Mouse (Mus musculus) ovary, postnatal 10 days (tissue): ENCODE results near the gene Rac3.

ENCODE experiments used
- DNase-seq: peaks from one replicate; pipeline ENCODE4 v3.0.0; 2022; ENCODE audit warnings: low spot score

Rac3 gene

GRCm38 (mm10) chr11:120706120-120706519 lies 15.2 kb upstream of the Rac3 start:
- DNase-seq: no peak

- no peak for DNase-seq
Observed at GRCm38 (mm10) chr11:120707225-120707624, 14.0 kb upstream of the Rac3 start.

GRCm38 (mm10) chr11:120707969-120708368 lies 13.3 kb upstream of the Rac3 start:
- DNase-seq: no peak

- DNase-seq: no peak
Observed at GRCm38 (mm10) chr11:120709551-120709950, 11.7 kb upstream of the Rac3 start.

DNA sequence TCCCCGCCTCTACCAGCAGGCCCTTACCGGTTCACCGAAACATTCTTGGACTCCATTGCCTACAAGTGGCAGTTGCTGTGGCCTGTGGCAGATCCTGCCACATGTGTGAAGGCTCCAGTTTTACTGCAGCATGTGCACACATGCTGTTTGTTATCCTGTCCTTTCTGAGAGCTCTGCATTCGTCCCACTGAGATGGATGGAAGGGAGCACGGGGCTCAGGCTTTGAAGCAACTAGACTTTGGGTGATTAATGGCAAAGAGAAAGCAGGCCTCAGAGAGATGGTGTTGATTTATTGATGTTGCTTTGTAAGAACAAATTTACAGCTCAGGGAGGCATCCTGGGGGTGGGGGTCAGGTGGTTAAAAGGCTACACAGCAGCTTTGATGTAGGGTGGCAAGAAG lies 10.6 kb upstream of the Rac3 start:
- DNase-seq: no peak

DNA sequence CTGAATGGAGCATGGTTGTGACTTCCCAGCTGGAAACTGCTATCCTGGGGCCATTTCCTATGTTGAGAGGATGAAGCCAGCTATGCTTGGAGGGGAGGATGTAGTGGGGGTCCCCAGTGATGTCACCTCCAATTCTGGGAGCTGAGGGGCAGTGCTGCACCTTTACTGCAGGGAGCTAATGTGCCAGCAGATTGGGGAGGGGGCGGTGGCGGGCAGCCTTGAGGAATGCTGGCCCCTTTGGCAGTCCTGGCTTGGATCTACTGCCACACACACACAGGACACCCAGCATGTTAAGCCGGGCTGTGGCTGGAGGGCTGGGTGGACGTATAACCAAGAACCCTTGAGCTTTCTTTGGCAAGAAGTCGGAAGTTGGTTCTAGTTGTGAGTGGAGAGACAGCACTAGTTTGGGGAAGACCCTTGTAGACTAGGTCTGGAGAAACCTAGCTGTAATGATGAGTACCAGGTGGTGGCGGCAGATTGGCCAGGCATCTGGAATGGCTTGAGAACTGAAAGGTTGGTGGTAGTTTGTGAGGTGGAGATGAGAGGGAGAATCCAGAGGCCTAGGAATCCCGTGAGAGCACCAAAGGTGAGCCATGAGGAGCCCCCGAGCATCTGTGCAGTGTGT lies 9.2 kb upstream of the Rac3 start:
- DNase-seq: no peak

DNA sequence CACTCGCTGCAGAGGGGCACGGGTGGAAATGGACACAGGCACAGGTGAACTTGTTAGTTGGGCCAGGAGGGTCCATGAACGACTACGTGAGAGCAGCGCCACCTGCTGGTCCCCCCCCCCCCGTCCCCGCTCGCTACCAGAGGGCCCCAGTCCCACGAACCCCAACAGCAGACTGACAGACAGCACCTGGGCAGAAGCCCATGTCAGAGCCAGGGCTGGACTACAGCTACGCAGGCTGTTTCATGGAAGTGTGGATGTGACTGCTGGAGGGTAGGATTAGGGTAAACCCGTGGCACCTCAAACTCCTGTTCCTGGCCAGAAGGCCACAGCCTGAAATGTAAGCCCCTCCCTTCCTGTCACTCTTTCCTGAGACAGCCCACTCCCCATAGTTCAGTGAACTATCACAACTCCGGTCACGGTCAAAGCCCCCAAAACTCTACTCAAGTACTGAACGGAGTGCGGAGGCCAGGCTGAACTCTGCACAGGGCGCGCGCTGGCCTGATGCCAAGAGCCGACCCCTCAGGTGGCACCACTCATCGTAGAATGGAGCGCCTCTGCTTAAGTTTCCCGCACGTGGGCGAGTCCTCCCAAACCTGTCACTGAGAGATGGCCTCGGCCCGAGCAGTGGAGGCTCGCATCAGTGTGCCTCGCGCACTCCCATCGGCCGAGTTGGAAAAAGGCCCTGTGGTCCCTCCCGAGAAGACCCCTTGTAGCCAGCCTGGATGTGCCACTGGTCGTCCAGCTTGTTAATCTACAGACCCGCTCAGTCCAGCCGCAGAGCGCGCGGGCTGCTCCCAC lies 8.3 kb upstream of the Rac3 start:
- peak; percentile 44 for DNase-seq

GRCm38 (mm10) chr11:120713580-120714518 lies 7.4 kb upstream of the Rac3 start, which contains the start of the genes Cenpx and Lrrc45:
Cenpx (minus strand) TSS chr11:120713738.
Lrrc45 (plus strand) TSS chr11:120713925.
- peak; percentile 87 for DNase-seq

DNA sequence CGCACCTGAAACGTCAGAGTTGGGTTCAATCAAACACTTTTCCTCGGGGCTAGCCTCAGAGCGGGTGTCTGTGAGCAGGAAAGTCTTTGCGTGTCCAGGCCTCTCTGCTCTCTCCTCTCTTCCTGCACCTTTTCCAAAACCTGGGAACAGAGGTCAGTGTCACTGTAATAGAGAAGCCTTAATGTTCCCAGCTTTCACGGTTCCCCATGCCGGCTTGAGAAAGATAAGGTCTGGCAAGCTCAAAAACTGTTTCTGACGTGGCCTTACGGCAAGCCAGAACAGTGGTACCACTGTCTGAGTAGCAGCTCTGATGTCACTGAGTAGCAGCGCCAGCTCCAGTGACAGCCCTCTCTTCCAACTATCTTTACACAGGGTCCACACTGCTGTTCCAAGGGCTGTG lies 6.7 kb upstream of the Rac3 start:
- DNase-seq: no peak

DNA sequence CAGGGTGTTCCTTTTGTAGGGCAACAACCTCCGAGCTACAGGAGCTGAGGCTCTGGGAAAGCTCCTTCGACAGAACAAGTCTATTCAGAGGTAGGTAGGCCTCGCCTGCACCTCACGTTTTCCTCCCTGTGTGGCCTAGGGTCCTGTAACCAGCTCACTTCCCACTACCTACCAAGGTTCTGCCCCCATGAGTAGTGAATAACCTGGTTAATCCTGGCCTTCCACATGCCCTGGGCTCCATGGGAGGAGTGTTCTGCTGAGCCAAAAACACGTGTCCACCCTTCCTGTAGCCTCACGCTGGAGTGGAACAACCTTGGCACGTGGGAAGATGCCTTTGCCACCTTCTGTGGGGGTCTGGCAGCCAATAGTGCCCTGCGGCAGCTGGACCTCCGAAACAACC lies 6.1 kb upstream of the Rac3 start:
- no peak for DNase-seq

GRCm38 (mm10) chr11:120719242-120719641 lies 2.0 kb upstream of the Rac3 start:
- no peak for DNase-seq

- DNase-seq: no peak
Observed at GRCm38 (mm10) chr11:120719841-120720376, 1.4 kb upstream of the Rac3 start.

- peak; percentile 83 for DNase-seq
Observed at GRCm38 (mm10) chr11:120720450-120720849, 820 bp upstream of the Rac3 start.

DNA sequence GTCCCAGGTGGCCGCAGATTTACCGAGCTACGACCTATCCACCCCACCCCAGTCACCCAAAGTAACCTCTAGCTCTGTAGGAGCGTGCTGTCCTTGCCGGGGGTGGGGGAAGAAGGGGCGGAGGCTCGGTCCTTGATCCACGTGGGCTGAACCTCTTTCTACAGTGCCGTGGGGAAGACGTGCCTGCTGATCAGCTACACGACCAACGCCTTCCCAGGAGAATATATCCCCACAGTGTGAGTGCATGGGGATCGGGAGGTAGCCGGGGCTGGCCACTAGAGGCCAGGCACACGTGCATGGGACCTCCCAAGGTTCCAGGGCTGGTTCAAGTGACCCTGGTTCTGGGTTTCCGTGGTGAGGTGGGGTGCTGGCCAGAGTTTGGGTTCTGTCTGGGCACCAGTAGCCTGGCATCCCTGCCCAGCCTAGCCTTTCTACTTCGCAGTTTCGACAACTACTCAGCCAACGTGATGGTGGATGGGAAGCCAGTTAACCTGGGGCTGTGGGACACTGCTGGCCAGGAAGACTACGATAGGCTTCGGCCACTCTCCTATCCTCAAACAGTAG lies 879 bp downstream of the Rac3 start:
- DNase-seq: no peak

DNA sequence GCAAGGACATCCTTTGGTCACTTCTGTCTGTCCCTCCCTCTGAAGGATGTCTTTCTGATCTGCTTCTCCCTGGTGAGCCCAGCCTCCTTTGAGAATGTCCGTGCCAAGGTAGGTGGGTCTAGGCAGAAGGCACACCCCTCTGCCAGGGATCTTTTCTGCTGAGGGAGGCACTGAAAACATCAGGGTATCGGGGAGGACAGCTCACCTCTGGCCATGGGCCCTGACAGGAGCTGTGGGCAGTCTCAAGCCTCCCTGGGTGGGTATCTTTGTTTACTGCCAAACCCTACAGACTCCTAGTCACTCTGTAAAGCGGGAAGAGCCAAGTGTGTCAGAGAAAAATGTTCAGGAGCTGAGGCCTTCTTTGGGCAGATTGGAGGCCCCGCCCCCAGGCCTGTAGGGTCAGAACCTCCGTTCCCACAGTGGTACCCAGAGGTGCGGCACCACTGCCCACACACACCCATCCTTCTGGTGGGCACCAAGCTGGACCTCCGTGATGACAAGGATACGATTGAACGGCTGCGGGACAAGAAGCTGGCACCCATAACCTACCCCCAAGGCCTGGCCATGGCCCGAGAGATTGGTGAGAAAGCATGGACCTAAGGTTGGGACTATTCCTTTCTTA lies 1.6 kb downstream of the Rac3 start:
- no peak for DNase-seq

GRCm38 (mm10) chr11:120723509-120723908 lies 2.2 kb downstream of the Rac3 start:
- DNase-seq: no peak

DNA sequence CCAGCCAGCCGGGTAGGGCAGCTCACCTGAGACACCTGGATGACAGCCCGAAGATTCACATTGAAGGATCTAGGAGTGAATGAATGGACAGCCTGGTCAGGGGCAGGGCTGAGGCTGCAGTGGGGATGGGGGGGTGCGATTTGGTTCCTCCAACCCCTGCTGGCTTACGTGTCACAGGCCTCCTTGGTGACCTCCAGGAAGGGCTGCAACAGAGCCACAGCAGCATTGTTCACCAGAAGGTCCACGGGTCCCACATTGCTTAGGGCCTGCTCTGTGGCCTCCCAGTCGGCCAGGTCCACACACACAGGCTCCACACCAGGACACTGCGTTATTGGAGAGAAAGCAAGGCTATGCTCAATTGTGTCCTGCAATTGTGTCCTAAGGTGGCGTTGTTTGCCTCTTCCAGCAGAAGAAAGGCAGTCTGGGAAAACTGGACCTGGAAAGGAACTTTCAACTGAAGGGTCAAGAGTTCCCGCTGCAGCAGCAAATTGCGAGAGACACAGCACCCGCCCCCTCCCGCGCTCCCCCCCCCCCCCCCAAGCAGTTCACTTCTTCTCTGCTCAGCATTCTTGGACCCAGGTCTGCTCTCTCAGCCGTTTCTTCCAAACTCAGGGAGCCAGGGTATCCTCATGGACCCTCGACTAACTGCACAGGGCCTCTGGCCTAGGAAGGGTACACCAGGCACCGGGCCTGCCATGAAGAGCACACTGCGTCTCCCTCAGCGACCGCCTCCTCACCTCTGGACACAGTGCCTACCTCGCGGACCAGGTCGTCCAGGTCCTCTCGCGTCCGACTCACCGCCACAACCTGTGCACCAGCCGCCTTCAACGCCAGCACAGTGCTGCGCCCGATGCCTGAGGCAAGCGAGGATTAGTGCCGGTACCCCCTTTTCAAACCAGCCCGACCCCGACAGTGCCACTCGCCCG lies 5.2 kb downstream of the Rac3 start:
- DNase-seq: no peak

DNA sequence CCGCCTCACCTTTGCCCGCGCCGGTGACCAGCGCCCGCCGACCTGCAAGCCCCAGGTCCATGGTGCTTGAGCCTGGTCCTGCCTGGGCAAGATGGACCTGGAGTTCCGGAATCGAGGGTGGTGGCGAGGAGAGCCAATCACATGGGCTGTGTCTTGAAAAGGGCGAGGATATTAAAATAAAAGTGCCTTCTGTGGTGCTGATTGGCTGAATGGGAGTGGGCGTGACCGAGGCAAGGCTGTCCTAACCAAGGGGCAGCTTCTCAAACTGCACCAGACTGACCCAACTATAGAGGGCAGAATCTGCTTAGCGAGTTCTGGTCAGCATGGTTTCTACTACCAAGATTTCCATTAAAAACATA lies 5.9 kb downstream of the Rac3 start, which contains the start of gene Dcxr:
Gene Dcxr (minus strand): TSS at position 113 of the 359 bp plus-strand sequence.
- peak; percentile 59 for DNase-seq

DNA sequence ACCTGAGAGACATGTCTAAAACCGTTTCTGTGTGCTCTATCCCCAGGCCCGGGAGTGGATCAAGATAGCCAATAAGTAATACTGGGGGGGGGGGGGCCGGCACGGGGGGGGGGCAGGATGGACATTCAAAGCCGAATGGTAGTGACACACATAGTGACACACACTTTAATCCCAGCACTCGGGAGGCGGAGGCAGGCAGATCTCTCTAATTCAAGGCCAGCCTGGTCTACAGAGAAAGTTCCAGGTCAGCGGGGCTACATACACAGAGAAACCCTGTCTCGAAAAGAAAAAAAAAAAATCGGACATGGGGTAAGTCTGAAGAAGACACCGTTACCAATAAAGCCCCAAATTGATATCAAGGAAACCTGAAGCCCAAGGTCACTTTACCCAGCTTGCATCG lies 6.3 kb downstream of the Rac3 start:
- DNase-seq: no peak

DNA sequence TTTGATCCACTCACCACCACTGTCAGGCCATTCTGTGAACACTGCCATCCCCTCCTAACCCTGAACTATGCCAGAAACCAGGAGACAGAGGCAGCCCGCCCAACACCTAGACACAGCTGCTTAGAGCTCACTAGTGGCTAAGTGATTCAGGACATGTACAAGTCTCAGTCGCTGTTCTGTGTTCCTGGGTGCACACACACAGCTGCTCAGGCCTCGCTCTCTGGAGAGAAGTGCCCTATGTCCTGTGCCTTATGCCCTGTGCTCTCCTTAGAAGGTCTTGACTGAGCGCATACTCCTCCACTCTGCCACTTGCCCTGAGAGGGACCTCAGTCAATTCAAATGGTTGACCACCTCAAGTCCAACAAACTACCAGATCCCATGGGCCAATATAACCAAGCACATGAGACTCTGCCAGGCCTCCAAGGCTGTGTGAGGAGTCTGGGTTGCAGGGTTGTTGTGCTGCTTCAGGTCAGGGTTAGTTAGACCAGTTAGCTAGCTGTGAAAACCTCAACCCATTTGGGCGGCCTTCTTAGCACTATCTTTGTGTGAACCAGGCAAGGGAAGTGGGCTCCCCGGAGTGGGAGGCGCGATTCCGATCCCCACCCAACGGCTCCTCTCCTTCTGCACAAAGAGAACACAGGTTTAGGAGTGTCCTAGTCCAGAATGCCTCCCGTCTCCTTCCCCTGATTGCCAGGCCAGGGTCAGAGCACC lies 7.4 kb downstream of the Rac3 start:
- DNase-seq: no peak
